Mouse (Mus musculus) spleen, postnatal 4 days (tissue): ENCODE measurements around the gene Asb15.

Experiments
- DNase-seq, 2 experiments: peaks; one replicate each; pipeline ENCODE4 v3.0.0; 2022; ENCODE audit warnings: low spot score in 2 of 2

Asb15 gene

DNA sequence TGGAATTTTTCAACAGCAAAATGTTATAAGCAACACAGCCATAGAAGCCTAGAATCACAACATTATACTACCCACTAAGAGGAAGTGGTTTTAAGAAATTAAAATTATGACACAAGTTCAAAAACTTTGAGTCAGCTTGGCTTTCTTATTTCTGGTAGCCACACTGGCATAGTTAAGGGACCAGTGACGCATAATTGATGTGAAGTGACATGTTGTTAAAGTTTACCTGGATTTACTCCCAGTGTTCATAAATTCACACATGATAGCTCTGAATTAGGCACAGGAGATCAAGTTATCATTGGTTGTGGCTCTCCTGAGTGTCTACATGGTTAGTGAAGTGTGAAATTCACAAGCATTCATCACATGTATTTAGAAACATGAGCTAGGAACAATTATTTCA, 36.9 kb downstream of the Asb15 start:
- no peak for DNase-seq

DNA sequence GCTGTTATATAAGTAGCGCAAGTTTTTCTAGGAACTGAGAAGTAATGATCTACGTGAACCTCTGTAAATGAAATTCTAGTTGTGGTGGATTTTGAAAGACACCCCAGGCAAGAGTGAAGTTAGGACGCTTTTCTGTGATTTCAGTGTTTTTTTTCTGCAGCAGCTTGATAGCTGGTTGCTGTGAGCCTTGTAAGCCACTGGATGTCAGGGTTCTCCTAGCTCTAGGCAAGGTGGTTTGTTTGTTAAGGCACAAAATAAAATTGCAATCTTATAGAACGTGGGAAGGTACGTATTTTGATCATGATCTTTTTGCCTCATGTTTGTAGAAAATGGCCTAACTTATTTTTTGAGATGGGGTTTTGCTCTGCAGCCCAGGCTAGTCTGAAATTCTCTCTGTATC, 41.0 kb downstream of the Asb15 start:
- no peak for DNase-seq

DNA sequence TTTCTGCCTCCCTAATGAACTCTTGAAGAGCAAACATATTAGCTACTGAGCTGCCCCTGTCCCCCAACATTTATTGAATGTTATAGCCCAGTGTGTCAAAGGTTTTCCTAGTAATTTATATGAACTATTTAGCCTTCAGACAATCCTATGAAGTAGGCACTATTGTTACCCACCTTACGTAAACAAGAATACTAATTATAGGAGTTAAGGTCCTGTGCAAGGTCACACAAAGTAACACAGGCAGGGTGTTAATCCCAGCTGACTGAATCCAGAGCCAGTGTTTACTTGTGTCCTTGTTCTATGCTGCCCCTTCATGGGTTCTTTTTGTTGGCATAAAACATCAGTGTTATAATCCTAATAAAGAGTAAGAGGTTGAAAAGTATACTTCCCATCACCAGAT, 41.8 kb downstream of the Asb15 start:
- no peak for DNase-seq

DNA sequence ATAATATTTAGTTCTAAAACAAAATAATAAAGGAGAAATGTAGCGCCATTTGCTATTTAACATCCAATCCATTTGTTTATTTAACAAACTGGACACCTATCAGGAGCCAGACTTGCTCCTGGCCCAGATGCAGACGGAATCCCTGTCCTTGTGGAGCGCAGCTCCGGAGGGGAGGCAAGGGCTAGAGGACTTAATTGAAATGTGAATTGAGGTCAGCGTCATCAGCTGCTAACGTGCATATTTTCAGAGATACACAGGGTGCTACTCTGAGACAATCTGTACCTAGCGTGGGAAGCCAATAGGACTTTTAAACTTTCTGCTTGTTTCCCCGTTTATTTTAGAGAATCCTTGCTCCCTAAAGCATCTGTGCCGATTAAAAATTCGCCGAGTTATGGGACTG, 42.3 kb downstream of the Asb15 start:
- DNase-seq = no peak

- no peak for DNase-seq
Measured at GRCm38 (mm10) chr6:24571126-24571525, 43.2 kb downstream of the Asb15 start.

DNA sequence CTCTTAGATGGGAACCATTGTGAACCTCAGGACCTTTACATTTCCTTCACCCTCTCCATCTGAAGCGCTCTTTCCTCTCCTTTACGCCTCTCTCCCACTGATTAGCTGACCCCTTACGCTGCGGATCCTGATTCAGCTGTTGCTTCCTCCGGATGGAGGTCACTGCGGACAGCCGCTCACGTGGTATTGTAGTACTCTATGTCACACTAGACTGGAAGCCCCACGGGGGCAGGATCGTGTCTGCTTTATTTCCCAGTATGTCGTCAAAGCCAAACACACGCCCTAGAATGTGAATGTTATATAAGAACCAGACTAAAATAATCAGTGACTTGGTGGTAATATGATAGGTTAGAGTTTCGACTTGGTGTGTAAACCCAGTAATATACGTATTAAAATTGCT, 44.5 kb downstream of the Asb15 start:
- no peak for DNase-seq

- no peak for DNase-seq
Measured at GRCm38 (mm10) chr6:24573319-24573718, 45.4 kb downstream of the Asb15 start.

DNA sequence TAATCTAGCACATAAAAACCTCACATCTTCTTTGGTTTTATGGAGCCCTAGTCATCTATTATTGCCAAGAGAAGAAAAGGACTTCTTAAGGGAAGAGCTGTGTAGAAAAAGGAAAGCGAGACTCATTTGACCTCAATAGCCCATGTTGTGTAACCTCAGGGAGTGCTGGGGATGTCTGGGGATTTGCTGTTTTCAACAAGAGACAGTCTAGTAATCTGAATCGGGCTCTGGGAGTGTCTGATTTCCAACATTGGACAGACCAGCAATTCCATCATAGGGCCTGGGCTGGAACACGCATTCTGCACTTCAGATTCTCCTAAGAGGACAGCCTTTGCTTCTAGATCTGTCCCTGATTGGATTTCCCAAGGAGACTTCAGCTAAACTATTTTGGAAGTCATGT, 55.5 kb downstream of the Asb15 start:
- no peak for DNase-seq

- DNase-seq = no peak
Measured at GRCm38 (mm10) chr6:24585431-24586310, 57.7 kb downstream of the Asb15 start.

DNA sequence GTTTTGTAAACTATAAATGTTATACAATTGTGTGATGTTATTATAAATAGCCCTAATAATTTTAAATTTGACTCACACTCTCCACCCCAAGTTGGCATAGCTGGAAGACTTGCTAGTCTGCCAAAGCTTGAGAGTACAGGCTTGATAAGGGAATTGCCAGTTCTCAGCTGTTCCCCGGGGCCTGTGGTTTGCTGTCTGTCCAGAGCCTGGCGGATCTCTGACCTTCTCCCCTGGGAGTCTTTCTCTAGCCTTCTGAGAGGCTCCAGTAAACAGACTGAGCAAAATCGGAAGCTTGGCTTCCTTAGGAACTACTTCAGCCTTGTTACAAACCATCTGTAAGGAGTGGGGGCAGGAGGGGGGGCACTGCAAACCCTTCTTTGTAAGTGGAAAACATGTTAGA, 58.9 kb downstream of the Asb15 start:
- DNase-seq = no peak

DNA sequence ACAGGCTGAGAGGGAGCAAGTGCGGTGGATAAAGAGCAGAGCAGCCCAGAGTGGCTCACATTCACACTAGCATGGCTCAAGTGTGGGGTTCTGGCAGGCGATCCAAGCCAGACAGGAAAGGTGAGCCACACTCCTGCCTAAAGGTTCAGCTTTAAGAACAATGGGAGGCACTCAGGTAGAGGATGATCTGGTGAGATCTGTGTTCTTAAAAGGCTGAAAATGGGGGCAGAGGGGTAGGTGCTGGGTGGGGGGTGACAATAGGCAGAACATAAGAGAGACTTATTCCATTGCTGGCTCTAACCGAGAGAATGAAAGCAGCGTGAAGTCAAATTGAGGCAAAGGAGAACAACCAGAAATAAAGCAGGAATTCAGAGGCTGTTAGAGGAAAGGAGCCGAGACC, 62.3 kb downstream of the Asb15 start:
- DNase-seq = no peak

DNA sequence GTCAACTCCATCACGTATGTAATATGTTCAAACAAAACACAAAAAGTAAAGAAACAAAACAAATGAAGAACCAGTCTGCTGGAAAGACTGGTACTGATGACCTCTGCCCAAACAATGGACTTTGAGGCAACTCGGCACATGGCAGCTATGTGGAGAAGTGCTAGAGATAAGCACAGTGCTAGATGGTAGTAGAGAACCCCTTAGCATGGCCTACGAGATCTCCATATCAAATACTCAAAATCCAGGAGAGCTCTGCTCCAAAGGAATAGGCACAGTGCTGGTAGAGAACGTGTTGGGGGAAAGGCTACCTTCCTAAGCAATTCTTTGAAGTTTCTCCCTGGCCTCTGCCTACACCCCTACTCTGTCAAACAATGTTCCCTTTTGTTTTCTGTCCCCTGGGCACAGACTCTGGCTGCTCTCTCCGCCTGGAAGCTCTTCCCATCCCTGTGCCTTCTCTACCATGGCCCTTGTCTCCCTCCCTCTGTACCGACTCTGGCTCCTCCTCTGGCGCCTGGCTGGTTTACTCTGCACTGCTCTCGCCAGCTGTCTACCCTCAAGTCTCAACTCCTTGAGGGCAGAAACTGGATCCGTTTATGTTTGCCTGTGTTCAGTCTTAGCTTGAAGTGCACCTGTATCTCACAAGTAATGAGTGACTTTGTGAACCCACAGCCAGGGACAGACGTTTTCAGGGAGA, 63.7 kb downstream of the Asb15 start:
- DNase-seq = no peak

- no peak for DNase-seq
Measured at GRCm38 (mm10) chr6:24597500-24597899, 69.6 kb downstream of the Asb15 start, which contains the start of gene Lmod2. Gene Lmod2 (plus strand): TSS chr6:24597762.

GRCm38 (mm10) chr6:24599179-24599578, 71.2 kb downstream of the Asb15 start:
- DNase-seq = no peak

GRCm38 (mm10) chr6:24599639-24600038, 71.7 kb downstream of the Asb15 start:
- DNase-seq = no peak

- no peak for DNase-seq
Measured at GRCm38 (mm10) chr6:24600134-24600533, 72.2 kb downstream of the Asb15 start.

DNA sequence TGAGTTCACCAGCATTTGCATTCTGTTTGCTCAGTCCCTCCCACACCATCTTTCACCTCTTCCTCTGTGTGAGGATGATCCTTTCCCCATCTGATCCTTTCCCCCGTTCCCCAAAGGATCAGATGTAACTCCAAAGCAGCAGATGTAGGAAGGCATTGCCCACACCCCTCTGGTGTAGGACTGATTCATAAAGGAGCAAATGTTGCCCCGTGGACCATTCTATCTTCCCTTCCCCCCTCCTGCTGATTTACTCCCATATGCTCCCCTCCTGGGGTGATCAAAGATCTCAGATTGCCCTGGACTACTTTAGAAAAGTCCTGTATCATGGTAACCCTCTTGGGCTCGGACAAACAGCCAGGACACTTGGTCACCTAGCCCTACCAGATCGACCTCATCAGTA, 72.8 kb downstream of the Asb15 start:
- no peak for DNase-seq

- no peak for DNase-seq
Measured at GRCm38 (mm10) chr6:24601668-24602067, 73.7 kb downstream of the Asb15 start.

- DNase-seq = no peak
Measured at GRCm38 (mm10) chr6:24602351-24602750, 74.4 kb downstream of the Asb15 start.

DNA sequence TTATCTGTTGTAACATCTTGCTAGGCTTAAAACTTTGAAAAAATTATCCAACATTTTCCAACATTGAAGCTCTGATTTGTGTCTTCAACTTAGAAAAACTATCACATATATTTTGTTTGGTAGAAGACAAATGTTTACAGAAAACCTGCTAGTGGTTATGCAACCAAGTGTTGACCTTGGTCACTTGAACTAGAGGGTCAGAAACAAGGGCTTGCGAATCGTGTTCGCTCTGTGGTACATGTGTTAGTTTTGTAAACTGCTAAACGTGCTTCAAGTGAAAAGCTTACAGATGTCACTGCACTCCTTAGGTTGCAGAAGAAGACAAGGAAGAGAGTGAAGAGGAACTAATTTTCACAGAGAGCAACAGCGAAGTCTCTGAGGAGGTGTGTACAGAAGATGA, 75.0 kb downstream of the Asb15 start:
- DNase-seq = no peak

DNA sequence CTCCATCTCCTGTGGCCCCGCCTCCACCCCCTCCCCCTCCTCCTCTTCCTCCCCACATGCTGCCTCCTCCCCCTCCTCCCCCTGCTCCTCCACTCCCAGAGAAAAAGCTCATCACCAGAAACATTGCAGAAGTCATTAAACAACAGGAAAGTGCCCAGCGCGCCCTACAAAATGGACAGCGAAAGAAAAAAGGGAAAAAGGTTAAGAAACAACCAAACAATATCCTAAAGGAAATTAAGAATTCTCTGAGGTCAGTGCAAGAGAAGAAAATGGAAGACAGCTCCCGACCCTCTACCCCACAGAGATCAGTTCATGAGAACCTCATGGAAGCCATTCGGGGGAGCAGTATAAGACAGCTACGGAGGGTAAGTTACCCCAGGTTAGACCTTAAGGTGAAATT, 76.3 kb downstream of the Asb15 start:
- no peak for DNase-seq

DNA sequence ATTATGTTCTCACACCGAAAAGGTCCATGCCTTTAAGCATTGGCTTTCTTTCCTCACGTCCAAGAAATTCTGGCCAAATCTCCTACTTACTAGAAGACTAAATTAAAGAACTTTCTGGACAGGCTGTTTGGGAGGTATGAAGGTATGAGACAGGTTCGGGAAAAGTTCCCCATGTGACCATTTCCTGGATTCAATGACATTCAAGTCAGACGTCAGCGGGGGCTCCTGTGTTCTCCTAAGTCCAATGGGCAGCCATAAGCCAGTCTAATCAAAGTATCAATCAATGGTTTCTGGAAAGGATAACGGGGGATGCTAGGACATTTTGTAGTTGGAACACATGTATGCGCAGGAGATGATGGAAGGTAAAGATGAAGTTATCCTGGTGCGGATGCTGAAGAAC, 77.7 kb downstream of the Asb15 start:
- DNase-seq = no peak

GRCm38 (mm10) chr6:24606512-24606911, 78.6 kb downstream of the Asb15 start:
- DNase-seq = no peak
